Mouse (Mus musculus) liver, adult 2 months (tissue): ENCODE results near the gene Ovca2. TPM values are rescaled to one million over a fixed set of nuclear protein-coding genes. Genes with fewer than 3 reads are reported as not detected.

Source experiments
- DNase-seq: peaks from one replicate; pipeline ENCODE4 v3.0.0-alpha.2; 2011; ENCODE audit warnings: low read depth, low spot score; ENCODE audit errors: extremely low read depth
- H3K27ac ChIP-seq: fragments of 200-500 bp; replicated peaks from 2 replicates; pipeline ENCODE4 v1.5.1; 2012; ENCODE audit warnings: low read depth, mild to moderate bottlenecking, control low read depth, inconsistent platforms, low read length; ENCODE audit not compliant: insufficient read depth
- H3K27me3 ChIP-seq: fragments of 200-500 bp; 2 replicates; pipeline ENCODE4 v1.6.1; 2012; ENCODE audit warnings: mild to moderate bottlenecking, moderate library complexity, low read length, inconsistent platforms; ENCODE audit not compliant: control insufficient read depth, insufficient read depth
- H3K36me3 ChIP-seq: fragments of 200-500 bp; 2 replicates; pipeline ENCODE4 v1.6.1; 2012; ENCODE audit warnings: low read length, inconsistent platforms; ENCODE audit not compliant: control insufficient read depth, insufficient read depth
- H3K4me1 ChIP-seq: fragments of 200-500 bp; 2 replicates; pipeline ENCODE4 v1.6.1; 2011; ENCODE audit warnings: low read length; ENCODE audit not compliant: control insufficient read depth, insufficient read depth
- H3K4me3 ChIP-seq: fragments of 200-500 bp; 2 replicates; pipeline ENCODE4 v1.5.1; 2011; ENCODE audit warnings: low read depth, mild to moderate bottlenecking, control low read depth, low read length, moderate library complexity; ENCODE audit not compliant: insufficient read depth
- H3K79me2 ChIP-seq: fragments of 200-500 bp; 2 replicates; pipeline ENCODE4 v1.6.1; 2012; ENCODE audit warnings: inconsistent platforms, mild to moderate bottlenecking, low read length, moderate library complexity; ENCODE audit not compliant: control insufficient read depth, insufficient read depth
- H3K9ac ChIP-seq: fragments of 200-500 bp; 2 replicates; pipeline ENCODE4 v1.6.1; 2012; ENCODE audit warnings: low read depth, mild to moderate bottlenecking, control low read depth, inconsistent platforms, low read length
- CTCF ChIP-seq: fragments of 200-500 bp; IDR thresholded peaks from 2 replicates; pipeline ENCODE4 v1.5.1; 2011; ENCODE audit warnings: low read depth, low read length, control low read depth
- POLR2A ChIP-seq: fragments of 200-500 bp; IDR thresholded peaks from 2 replicates; pipeline ENCODE4 v1.6.1; 2011; ENCODE audit warnings: low read length, control low read depth; ENCODE audit not compliant: insufficient read depth; ENCODE audit errors: extremely low read depth
- WGBS: fragments of 180-500 bp; shearing (Covaris S2); methylation state at CpG from one replicate; pipeline ENCODE4 v1.1.7; 2018; 5-methylcytosine and 5-hydroxymethylcytosine counted together
- polyA plus RNA-seq: library from polyadenylated mRNA; depleted of rRNA; stranded (reverse); fragments of >200 nt; gene quantifications from 2 replicates; pipeline ENCODE4 v1.2.3, GENCODE M21; 2012
- total RNA-seq: library from RNA; depleted of rRNA; stranded (reverse); fragments of >200 nt; gene quantifications from 2 replicates; pipeline ENCODE4 v1.2.3, GENCODE M21; 2014

Ovca2 gene
- total and polyA plus RNA-seq, 2 experiments: 5.7 to 6.7 TPM

- Histone ChIP-seq H3K4me3 (no peak overlapping the region), H3K36me3 (0 out of 2 replicates have a peak, but pooled peaks cover 4% of the 10 kb centered on the region), H3K27me3 (no peaks in the 10 kb centered on the region), H3K9ac (no peak overlapping the region), H3K27ac (no peak overlapping the region), H3K79me2 (no peaks in the 10 kb centered on the region), H3K4me1 (no peaks in the 10 kb centered on the region)
- no peak for DNase-seq
- WGBS: 85% methylated on average over 6 of the region's 6 CpGs
- TF ChIP-seq POLR2A (no peak), CTCF (no peak)
Measured at GRCm38 (mm10) chr11:75155985-75156384, 22.6 kb downstream of the Ovca2 start.

DNA sequence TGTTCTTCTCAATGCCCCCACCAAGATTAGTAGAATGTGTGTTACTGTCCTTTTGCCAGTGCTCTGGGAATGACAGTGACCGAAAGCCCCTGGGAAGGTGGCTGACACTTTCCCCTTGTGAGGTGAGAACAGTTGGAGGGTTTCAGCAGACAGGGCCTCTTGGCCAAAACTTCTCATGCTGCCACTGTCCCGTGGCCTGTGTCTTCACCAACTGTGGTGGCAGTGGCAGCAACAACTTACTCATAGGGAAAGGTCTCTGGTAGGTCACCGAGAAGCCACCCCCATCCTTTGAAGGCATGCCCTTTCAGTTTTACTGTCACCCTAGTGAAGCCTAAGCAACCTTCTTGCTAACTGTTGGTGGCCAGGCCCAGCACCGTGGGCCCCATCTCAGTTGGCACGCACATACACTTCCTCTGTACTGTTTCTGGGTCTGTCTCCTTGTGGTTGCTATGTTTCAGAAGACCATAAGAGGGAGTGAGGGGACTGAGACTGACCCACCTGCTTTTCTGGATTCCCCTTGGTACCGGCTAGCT is 24.5 kb downstream of the Ovca2 start:
- 80% methylated on average over 6 of the region's 6 CpGs for WGBS
- no peak for DNase-seq
- Histone ChIP-seq H3K4me1 (no peaks in the 10 kb centered on the region), H3K27ac (no peak overlapping the region), H3K27me3 (no peaks in the 10 kb centered on the region), H3K36me3 (peaks cover 5% of the 10 kb centered on the region; the same call in 1 of the 2 replicates), H3K9ac (no peak overlapping the region), H3K79me2 (no peaks in the 10 kb centered on the region), H3K4me3 (no peak overlapping the region)
- TF ChIP-seq CTCF (0 out of 2 replicates have a peak, but pooled peaks have one; percentile 6), POLR2A (no peak)

- 74% methylated on average over 18 of the region's 18 CpGs for WGBS
- H3K9ac ChIP-seq: peak overlapping the region; percentile 33; the same call in 1 of the 2 replicates
- H3K27me3 ChIP-seq: no peaks in the 10 kb centered on the region
- DNase-seq: no peak
- 0 out of 2 replicates have a peak, but pooled peaks cover 2% of the 10 kb centered on the region for H3K4me1 ChIP-seq
- no peaks in the 10 kb centered on the region for H3K79me2 ChIP-seq
- peak overlapping the region; percentile 4; the same call in 1 of the 2 replicates for H3K4me3 ChIP-seq
- TF ChIP-seq CTCF (no peak), POLR2A (no peak)
- H3K36me3 ChIP-seq: peaks cover 5% of the 10 kb centered on the region; the same call in 1 of the 2 replicates
- peak overlapping the region; percentile 37 for H3K27ac ChIP-seq
Measured at GRCm38 (mm10) chr11:75152603-75153557, 25.8 kb downstream of the Ovca2 start.

DNA sequence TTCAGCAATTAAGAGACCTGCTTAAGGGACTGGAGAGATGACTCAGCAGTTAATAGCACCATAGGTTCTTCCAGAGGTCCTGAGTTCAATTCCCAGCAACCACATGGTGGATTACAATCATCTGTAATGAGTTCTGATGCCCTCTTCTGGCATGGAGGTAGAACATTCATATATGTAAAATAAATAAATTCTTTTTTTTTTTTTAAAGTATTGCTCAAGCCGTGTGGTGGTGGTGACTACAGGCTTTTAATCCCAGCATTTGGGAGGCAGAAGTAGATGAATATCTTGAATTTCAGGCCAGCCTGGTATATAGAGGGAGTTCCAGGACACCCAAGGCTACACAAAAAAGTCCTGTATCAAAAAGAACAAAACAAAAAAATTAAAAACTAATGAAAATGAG is 28.3 kb downstream of the Ovca2 start:
- TF ChIP-seq POLR2A (no peak), CTCF (no peak)
- Histone ChIP-seq H3K4me3 (no peak overlapping the region), H3K79me2 (no peaks in the 10 kb centered on the region), H3K9ac (no peak overlapping the region), H3K36me3 (peaks cover 5% of the 10 kb centered on the region; the same call in 1 of the 2 replicates), H3K27ac (no peak overlapping the region), H3K4me1 (peaks cover 7% of the 10 kb centered on the region; the same call in 1 of the 2 replicates), H3K27me3 (no peaks in the 10 kb centered on the region)
- no peak for DNase-seq
- WGBS: 78% methylated on average over 1 of the region's 1 CpGs

GRCm38 (mm10) chr11:75148332-75149035 is 30.2 kb downstream of the Ovca2 start:
- WGBS: 95% methylated on average over 11 of the region's 11 CpGs
- H3K36me3 ChIP-seq: peaks cover 12% of the 10 kb centered on the region; the same call in 1 of the 2 replicates
- DNase-seq: no peak
- no peak overlapping the region for H3K27ac ChIP-seq
- TF ChIP-seq CTCF (no peak), POLR2A (no peak)
- no peaks in the 10 kb centered on the region for H3K79me2 ChIP-seq
- no peak overlapping the region for H3K9ac ChIP-seq
- H3K4me3 ChIP-seq: no peak overlapping the region
- H3K4me1 ChIP-seq: peaks cover 7% of the 10 kb centered on the region; the same call in 1 of the 2 replicates
- no peaks in the 10 kb centered on the region for H3K27me3 ChIP-seq

GRCm38 (mm10) chr11:75147846-75148168 is 30.8 kb downstream of the Ovca2 start:
- 34% methylated on average over 3 of the region's 3 CpGs for WGBS
- Histone ChIP-seq H3K27ac (no peak overlapping the region), H3K4me3 (no peak overlapping the region), H3K9ac (no peak overlapping the region), H3K79me2 (no peaks in the 10 kb centered on the region), H3K36me3 (peaks cover 17% of the 10 kb centered on the region), H3K27me3 (no peaks in the 10 kb centered on the region), H3K4me1 (peaks cover 7% of the 10 kb centered on the region; the same call in 1 of the 2 replicates)
- TF ChIP-seq CTCF: no peak
- no peak for TF ChIP-seq POLR2A
- no peak for DNase-seq
